Mouse (Mus musculus) heart, adult 18-20 months (tissue): ENCODE measurements around the gene Trpm3. TPM values are rescaled to one million over a fixed set of nuclear protein-coding genes. Genes with fewer than 3 reads are reported as not detected.

Source experiments
- DNase-seq, 2 experiments: peaks; one replicate each; pipeline ENCODE4 v3.0.0; 2021 to 2022; ENCODE audit warnings: mixed read lengths in 1 of 2
- total RNA-seq, 2 experiments: library from RNA; stranded (reverse); gene quantifications; 2 replicates each; pipeline ENCODE4 v1.2.3; 2021

Trpm3 gene
- total RNA-seq, 2 experiments from 2014 or later = 1.1 TPM

DNA sequence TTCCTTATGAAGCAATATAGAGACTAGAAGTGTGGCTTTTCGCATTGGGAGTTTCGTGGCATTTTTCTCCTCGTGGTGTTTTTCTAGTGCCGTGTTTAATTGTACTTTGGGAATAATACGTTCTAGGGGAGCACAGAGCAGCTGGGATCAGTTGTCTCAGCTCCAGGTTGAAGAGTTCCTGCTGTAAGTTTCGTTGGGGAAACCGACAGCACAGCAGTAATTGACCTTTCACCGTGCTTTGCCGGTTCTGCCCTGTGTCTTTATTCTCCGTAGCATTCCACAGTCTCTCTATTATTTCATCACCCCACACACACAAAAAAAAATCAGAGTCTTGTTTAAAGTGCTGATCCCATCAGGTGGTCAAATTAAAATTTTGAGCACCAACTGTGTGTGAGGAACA is 496.8 kb downstream of the Trpm3 start:
- DNase-seq = no peak

DNA sequence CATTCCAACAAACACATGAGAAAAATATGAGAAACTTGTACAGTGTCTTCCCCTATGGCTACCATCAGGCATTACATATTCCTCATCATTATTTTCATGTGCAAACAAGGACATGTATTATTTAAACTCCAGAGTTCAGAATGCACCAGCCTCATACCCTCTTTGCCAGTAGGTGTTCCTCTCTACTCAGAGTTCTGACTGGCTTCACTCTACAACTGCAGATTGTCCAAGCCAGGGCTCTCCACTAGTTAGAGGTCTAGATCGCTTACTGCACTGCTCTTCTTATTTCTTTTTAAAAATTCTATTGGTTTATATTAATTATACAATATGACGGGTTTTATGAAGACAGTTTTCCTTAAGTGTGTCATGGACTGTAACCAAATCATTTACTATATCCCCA is 498.9 kb downstream of the Trpm3 start:
- no peak for DNase-seq

- DNase-seq = no peak
These were observed 499.6 kb downstream of the Trpm3 start for GRCm38 (mm10) chr19:22638394-22638954.

- DNase-seq = no peak
These were observed 503.3 kb downstream of the Trpm3 start for GRCm38 (mm10) chr19:22642124-22642523.

- DNase-seq = no peak
These were observed 517.8 kb downstream of the Trpm3 start for GRCm38 (mm10) chr19:22656466-22657215.

GRCm38 (mm10) chr19:22657251-22657650 is 518.4 kb downstream of the Trpm3 start:
- no peak for DNase-seq

- DNase-seq = no peak
These were observed 526.6 kb downstream of the Trpm3 start for GRCm38 (mm10) chr19:22665401-22665800.

- DNase-seq = no peak
These were observed 531.4 kb downstream of the Trpm3 start for GRCm38 (mm10) chr19:22670222-22670621.

GRCm38 (mm10) chr19:22672892-22673291 is 534.0 kb downstream of the Trpm3 start:
- no peak for DNase-seq

- no peak for DNase-seq
These were observed 537.4 kb downstream of the Trpm3 start for GRCm38 (mm10) chr19:22676206-22676605.

GRCm38 (mm10) chr19:22682238-22682637 is 543.4 kb downstream of the Trpm3 start:
- DNase-seq = no peak

DNA sequence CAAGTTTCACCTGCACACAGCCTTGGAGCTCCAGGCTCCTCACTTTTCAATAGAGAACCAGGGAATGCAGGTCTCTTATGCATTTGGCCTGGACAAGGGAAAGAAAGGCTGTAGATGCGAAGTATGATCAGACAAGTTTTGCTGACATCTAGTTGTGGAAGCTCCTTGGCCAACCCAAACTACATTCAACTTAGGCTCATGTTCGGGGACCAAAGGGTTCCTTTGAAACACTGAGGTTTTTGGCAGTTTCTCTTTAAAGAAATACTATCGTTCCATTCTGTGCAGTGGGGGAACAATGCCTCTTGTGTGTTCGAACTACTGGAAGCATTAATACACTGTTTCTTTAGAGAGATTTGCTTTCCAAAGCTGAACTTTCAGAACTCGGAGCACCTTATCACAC is 553.1 kb downstream of the Trpm3 start:
- DNase-seq = no peak

DNA sequence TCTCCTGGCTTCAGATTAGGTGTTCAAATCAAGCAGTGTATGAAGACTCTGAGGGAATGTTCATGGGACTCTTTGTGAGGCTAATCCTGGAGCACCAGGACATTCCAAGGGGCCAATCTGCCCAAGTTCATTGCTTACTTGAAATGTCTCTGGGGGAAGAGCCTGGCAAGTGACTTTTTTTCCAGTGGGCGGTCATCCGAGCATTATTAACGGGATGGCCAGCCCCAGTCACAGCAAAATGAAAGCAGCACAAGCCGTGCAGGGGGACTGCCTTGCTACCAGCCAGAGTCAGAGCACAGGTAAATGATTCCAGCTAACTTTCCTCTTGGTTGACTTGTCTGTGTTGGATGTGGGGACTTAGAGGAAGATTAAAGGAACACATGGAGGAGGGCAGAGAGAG is 553.7 kb downstream of the Trpm3 start:
- peak; percentile 3 to 7 for DNase-seq

DNA sequence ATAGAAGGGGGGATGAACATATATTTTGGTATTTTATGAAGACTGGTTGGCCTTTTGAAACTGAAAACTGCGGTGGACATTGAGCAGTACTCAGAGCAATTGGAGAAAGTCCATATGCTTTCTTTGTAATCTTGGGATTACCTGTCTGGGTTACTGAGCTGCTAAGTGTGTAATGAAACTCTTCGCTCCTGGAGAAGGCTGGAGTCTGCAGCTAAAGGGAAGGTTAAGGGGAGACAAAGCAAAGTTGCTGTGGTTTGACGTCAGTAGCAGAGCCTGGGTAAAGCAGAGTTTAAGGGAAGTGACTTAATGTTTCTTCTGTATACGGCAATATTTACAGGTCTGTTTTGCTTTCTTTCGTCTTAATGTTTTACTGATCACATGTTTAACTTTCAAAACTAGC is 554.1 kb downstream of the Trpm3 start:
- no peak for DNase-seq

GRCm38 (mm10) chr19:22695423-22695822 is 556.6 kb downstream of the Trpm3 start:
- DNase-seq = no peak

- no peak for DNase-seq
These were observed 559.9 kb downstream of the Trpm3 start for GRCm38 (mm10) chr19:22698737-22699136.

GRCm38 (mm10) chr19:22700871-22701651 is 562.2 kb downstream of the Trpm3 start:
- DNase-seq = no peak

DNA sequence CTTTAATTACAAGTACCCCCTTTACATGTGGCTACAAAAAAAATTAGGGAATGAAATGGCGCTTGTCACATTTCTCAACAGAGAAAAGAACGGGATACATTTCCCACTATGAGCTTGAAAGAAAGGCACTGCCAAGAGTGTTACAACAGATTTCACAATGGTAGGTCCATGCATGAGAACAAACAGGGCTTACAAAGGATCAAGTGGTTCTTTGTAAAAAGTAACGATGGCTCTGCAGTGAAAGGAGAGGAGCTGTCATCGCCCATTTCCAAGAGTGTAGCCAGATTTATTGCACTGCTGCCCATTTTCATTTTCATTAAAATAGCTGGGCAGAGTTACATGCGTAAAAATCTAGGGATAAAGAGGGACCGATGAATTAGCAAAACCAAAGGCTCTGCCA is 565.0 kb downstream of the Trpm3 start:
- DNase-seq = peak in 1 of 2 experiments; percentile 8

DNA sequence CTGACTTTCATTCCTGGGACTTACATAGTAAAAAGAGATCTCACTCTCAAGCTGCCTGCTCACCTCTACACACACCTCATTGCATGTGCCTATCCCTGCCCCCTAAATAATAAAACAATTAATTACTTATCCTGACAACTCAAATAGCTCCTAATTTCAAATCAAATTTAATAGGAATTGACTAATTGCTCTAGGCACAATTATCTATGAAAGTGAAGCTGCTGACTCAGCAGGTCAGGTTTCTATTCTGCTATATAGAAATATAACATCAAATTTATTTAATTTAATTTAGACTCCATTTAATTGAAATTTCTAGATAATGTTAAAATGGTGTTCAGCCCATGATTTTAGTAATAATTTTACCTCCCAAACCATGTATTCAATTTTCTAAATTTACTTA is 566.6 kb downstream of the Trpm3 start:
- no peak for DNase-seq

DNA sequence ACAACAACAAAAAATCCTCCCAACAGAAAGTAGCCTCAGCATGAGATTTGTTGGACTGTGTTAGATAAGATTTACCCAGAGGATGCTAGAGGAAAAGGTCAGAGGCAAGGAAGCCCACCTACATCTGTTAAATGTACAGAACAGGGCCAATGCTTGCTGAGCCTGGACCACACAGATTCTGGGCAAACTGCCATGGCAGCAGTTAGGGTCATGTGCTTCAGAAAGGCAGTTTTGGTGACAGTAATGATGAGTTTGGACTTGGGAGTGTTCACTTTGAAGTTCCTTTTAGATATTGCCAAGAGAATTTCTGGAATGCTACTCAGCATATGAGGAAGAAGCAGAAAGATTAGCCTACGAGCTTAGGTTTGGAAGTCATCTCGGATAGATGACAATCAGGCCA is 580.2 kb downstream of the Trpm3 start:
- no peak for DNase-seq

DNA sequence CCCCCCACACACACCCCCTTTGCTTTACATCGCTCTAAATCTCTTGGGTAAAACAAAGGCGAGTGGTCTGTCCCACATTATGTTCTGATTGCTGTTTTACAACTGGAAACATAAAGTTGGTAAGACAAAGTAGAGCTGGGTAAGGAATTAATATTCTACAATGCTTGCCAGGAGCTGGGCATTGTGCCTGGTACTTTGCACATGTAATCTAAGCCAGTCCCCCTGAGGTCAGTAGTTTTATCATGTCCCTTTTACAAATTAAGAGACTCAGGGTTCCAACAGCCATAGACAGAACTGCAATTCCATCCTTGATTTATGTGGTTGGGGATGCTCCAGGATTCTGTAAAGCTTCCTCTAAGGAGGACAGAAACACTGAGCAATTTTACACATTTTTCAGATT is 591.0 kb downstream of the Trpm3 start:
- DNase-seq = no peak

DNA sequence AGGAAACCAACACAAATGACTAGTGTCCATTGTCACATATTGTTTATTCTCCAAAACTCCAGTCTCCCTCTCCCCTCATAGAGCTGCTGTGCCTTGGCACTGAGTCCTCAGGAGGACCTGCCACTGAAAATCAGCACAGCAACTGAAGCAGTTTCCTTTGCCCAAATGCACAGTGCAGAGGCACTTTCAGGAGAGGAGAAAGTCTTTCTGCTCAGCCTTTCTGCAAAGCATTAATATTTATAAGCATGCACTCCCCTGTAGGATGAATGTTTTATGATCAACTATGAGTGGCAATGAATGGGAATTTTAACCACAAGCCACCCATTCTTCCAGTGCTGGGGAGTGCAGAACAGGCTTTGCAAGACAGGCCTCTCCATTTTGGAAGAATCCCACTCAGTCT is 592.1 kb downstream of the Trpm3 start:
- DNase-seq = no peak

DNA sequence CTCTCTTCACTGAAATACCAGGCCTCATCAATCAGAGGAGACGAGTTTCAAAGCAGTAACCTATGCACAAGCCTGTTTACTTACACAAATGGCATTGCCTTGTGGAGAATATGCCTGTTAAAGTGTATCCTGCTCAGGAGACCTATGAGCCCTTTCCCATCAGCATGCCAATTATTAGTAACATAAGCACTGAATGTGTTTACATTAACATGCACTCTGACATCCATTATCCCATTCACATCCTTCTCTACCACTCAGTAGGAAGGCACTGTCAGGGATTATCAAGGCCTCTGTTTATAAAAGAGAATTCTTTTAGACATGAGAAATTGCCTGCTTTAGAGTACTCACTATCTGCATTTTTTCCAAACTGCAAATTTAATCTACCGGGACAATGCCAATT is 598.0 kb downstream of the Trpm3 start:
- DNase-seq = no peak
